In genomic region chr12:9573682-9574081, GRCm38 (mm10) we compare ENCODE assay signal across 10 mouse cellular contexts. TPM values are rescaled to one million over a fixed set of nuclear protein-coding genes. Genes with fewer than 3 reads are reported as not detected.
DNase-seq lines count a peak whose midpoint lies in the region; ATAC-seq and TF ChIP-seq lines count a peak whose summit lies in the region.
"Had no signal": no experiment of that assay in that cellular context is flagged by ENCODE, and none has a peak within 500 bp of the region (broad histone marks: within the 10 kb centered on the region; RNA-seq: fewer than 3 reads in every experiment).

No protein-coding gene starts in this region.

- 4% methylated on average over 12 of the region's 12 CpGs for WGBS in heart, embryonic 14.5 days
- WGBS in limb, embryonic 10.5 days = 3% methylated on average over 12 of the region's 12 CpGs

- no peaks in the 10 kb centered on the region for H3K36me3 ChIP-seq in heart, embryonic 14.5 days (ENCODE audit: control insufficient read depth, insufficient read depth, low read length)
- no peaks in the 10 kb centered on the region for H3K36me3 ChIP-seq in limb, embryonic 10.5 days

- peak overlapping the region; percentile 31 to 53 for H3K4me3 ChIP-seq in heart, embryonic 14.5 days (ENCODE audit: control insufficient read depth in 1 of 2, insufficient read depth in 1 of 2, low read depth in 1 of 2, low read length in 2 of 2)
- H3K4me3 ChIP-seq in embryonic fibroblast, embryonic 13.5 days (ENCODE audit: insufficient read depth, low read length) = peak overlapping the region; percentile 17; the same call in 1 of the 2 replicates
- H3K4me3 ChIP-seq in limb, embryonic 10.5 days = peak overlapping the region; percentile 63

- H3K27me3 ChIP-seq in heart, embryonic 14.5 days (ENCODE audit: control insufficient read depth, insufficient read depth, low read length) = peaks cover 82% of the 10 kb centered on the region
- H3K27me3 ChIP-seq in limb, embryonic 10.5 days (ENCODE audit: low read depth, poor library complexity, severe bottlenecking) = peaks cover 78% of the 10 kb centered on the region

- peak overlapping the region; percentile 86 for H3K4me2 ChIP-seq in heart, embryonic 14.5 days (ENCODE audit: low read length)

- peak overlapping the region; percentile 69; the same call in 1 of the 2 replicates for H3K9ac ChIP-seq in heart, embryonic 14.5 days (ENCODE audit: low read length)

- no peak for TF ChIP-seq POLR2A in embryonic fibroblast, embryonic 13.5 days (IDR thresholded peaks at IDR 0.05; ENCODE audit: low read depth, low read length)

- DNase-seq in heart, postnatal 14 days = no peak
- peak; percentile 43 for DNase-seq in limb, embryonic 10.5 days (ENCODE audit: low spot score)
- DNase-seq in neural tube, embryonic 10.5 days (ENCODE audit: extremely low spot score, low spot score) = peak; percentile 41
- no peak for DNase-seq in Muller cell, postnatal 12 days (ENCODE audit: inconsistent ontology term)
- DNase-seq in kidney, adult 18-20 months = no peak
- DNase-seq: thymus, adult 2 months had no signal

- H3K4me1 ChIP-seq in heart, embryonic 14.5 days (ENCODE audit: control insufficient read depth in 2 of 2, insufficient read depth in 2 of 2, low read length in 2 of 2) = peaks cover 0 to 11% of the 10 kb centered on the region in 2 experiments; a peak in 2 of 4 replicates
- peaks cover 7% of the 10 kb centered on the region; the same call in 1 of the 2 replicates for H3K4me1 ChIP-seq in embryonic fibroblast, embryonic 13.5 days (ENCODE audit: control insufficient read depth, insufficient read depth, low read length)
- H3K4me1 ChIP-seq in limb, embryonic 10.5 days = peaks cover 69% of the 10 kb centered on the region

- ATAC-seq in heart, embryonic 14.5 days (ENCODE audit: insufficient number of reproducible peaks, insufficient read depth, low FRiP score, low read depth) = no peak
- ATAC-seq in megakaryocyte-erythroid progenitor cell, adult 5-6 weeks (replicated peaks; ENCODE audit: low FRiP score, low TSS enrichment, poor library complexity, severe bottlenecking) = no peak

- TF ChIP-seq CTCF in embryonic fibroblast, embryonic 13.5 days (IDR thresholded peaks at IDR 0.05; ENCODE audit: borderline replicate concordance, insufficient read depth, low read length) = no peak

- H3K9me3 ChIP-seq in heart, embryonic 14.5 days (ENCODE audit: control insufficient read depth, low read length) = no peaks in the 10 kb centered on the region
- no peaks in the 10 kb centered on the region for H3K9me3 ChIP-seq in limb, embryonic 10.5 days (replicated peaks)

- H3K27ac ChIP-seq in heart, embryonic 14.5 days (replicated peaks in 1 of 2; ENCODE audit: control insufficient read depth in 1 of 2, insufficient read depth in 1 of 2, low read depth in 2 of 2, low read length in 2 of 2) = no peak overlapping the region
- H3K27ac ChIP-seq in embryonic fibroblast, embryonic 13.5 days (ENCODE audit: insufficient read depth, low read length) = 0 out of 2 replicates have a peak overlapping the region, but pooled peaks have one; percentile 8
- peak overlapping the region; percentile 85; the same call in 1 of the 2 replicates for H3K27ac ChIP-seq in limb, embryonic 10.5 days
- H3K27ac ChIP-seq: layer of hippocampus, adult 2 months had no signal

- intact Hi-C loops in heart, postnatal 14 days (cut with DNase I) = loop anchor here (5.0 to 10.0 kb wide), 3 partner anchors 319 to 409 kb away; no protein-coding TSS in a partner anchor

RNA-seq across cellular contexts. Expression of gene Osr1, which starts 3.8 kb away (rescaled TPM):
- 6.8 and 16.8 TPM in 2 replicates for polyA plus RNA-seq in heart, embryonic 14.5 days (2014; fragmentation: Nextera tagmentation; extraction: Ambion mirVana)
- total RNA-seq in heart, postnatal 14 days (2021) = 1 to 10 TPM; 5.8 to 9.6 TPM
- 27.0 and 44.7 TPM in 2 replicates for polyA plus RNA-seq in embryonic fibroblast, embryonic 13.5 days (2011; ENCODE audit: insufficient read length, low read depth, missing spikeins)
- 21.3 and 38.3 TPM in 2 replicates for polyA plus RNA-seq in limb, embryonic 10.5 days (2016; fragmentation: Nextera tagmentation; extraction: Ambion mirVana)
- total RNA-seq in megakaryocyte-erythroid progenitor cell, adult 5-6 weeks (2014; fragmentation: Nextera tagmentation) = not detected in 2 replicates
- not detected in 2 replicates for total RNA-seq in megakaryocyte-erythroid progenitor cell, adult 5-6 weeks (2017)

Comparison
In these comparisons a context has a peak if more than half of its experiments do, and no peak if none do; other contexts are left out.
1. H3K27ac ChIP-seq: peak in embryonic fibroblast, embryonic 13.5 days (single experiment) and limb, embryonic 10.5 days (single experiment); none in heart, embryonic 14.5 days (0 of 2).
2. DNase-seq: peak in limb, embryonic 10.5 days (single experiment) and neural tube, embryonic 10.5 days (single experiment); none in heart, postnatal 14 days (0 of 2), Muller cell, postnatal 12 days (single experiment) and kidney, adult 18-20 months (single experiment).
3. Peak in every context shown above with its lines, with median percentiles within 50 percentile points of each other: H3K4me3 ChIP-seq.